ENCODE assay signal across 1 mouse cellular context in genomic region chr6:134646835-134647234, GRCm38 (mm10).
TF ChIP-seq lines count a peak whose summit lies in the region.

No protein-coding gene starts in this region.

TF ChIP-seq in MEL, 35 proteins besides CTCF, POLR2A, EP300 and RAD21:
- TF ChIP-seq NELFE (IDR thresholded peaks at IDR 0.05; ENCODE audit: low read depth, low read length) (no peak), POLR2AphosphoS5 (IDR thresholded peaks at IDR 0.05; ENCODE audit: borderline replicate concordance, low read depth, low read length) (no peak), MAX (IDR thresholded peaks at IDR 0.05; ENCODE audit: low read length) (no peak), MYC (IDR thresholded peaks at IDR 0.05; ENCODE audit: low read depth, low read length) (no peak), SIN3A (IDR thresholded peaks at IDR 0.05; ENCODE audit: low read length) (no peak), TBP (IDR thresholded peaks at IDR 0.05; ENCODE audit: low read depth, low read length) (no peak), USF1 (IDR thresholded peaks at IDR 0.05; ENCODE audit: low read depth, low read length) (no peak), GATA1 (IDR thresholded peaks at IDR 0.05; ENCODE audit: low read depth, low read length) (0 out of 2 replicates have a peak, but pooled peaks have one; percentile 3), RCOR1 (IDR thresholded peaks at IDR 0.05; ENCODE audit: low read depth, low read length) (no peak), ZKSCAN1 (IDR thresholded peaks at IDR 0.05; ENCODE audit: low read depth, low read length) (no peak), BHLHE40 (IDR thresholded peaks at IDR 0.05; ENCODE audit: borderline replicate concordance, low read depth, low read length) (0 out of 2 replicates have a peak, but pooled peaks have one; percentile 53), GABPA (IDR thresholded peaks at IDR 0.05; ENCODE audit: low read depth, low read length) (no peak), CHD1 (IDR thresholded peaks at IDR 0.05; ENCODE audit: low read depth, low read length) (no peak)
